Mouse (Mus musculus) lung, adult 18-20 months (tissue): ENCODE data around the gene Tdp1.

Experiments used
- DNase-seq, 2 experiments: peaks; one replicate each; pipeline ENCODE4 v3.0.0; 2022; ENCODE audit warnings: mixed read lengths in 2 of 2

Tdp1 gene

GRCm38 (mm10) chr12:99898248-99898870 lies 14.0 kb downstream of the Tdp1 start:
- no peak for DNase-seq

GRCm38 (mm10) chr12:99899991-99900390 lies 15.7 kb downstream of the Tdp1 start:
- DNase-seq = peak in 1 of 2 experiments; percentile 31

GRCm38 (mm10) chr12:99901973-99902866 lies 17.9 kb downstream of the Tdp1 start:
- no peak for DNase-seq

- no peak for DNase-seq
Observed at GRCm38 (mm10) chr12:99902867-99903370, 18.6 kb downstream of the Tdp1 start.

GRCm38 (mm10) chr12:99904537-99904936 lies 20.2 kb downstream of the Tdp1 start:
- DNase-seq = no peak

- DNase-seq = no peak
Observed at GRCm38 (mm10) chr12:99911466-99911865, 27.1 kb downstream of the Tdp1 start.

GRCm38 (mm10) chr12:99917800-99918427 lies 33.6 kb downstream of the Tdp1 start:
- DNase-seq = no peak

- no peak for DNase-seq
Observed at GRCm38 (mm10) chr12:99919636-99920035, 35.3 kb downstream of the Tdp1 start.

- no peak for DNase-seq
Observed at GRCm38 (mm10) chr12:99921045-99921444, 36.7 kb downstream of the Tdp1 start.

GRCm38 (mm10) chr12:99923131-99923606 lies 38.9 kb downstream of the Tdp1 start:
- DNase-seq = no peak

GRCm38 (mm10) chr12:99923703-99924102 lies 39.4 kb downstream of the Tdp1 start:
- no peak for DNase-seq

GRCm38 (mm10) chr12:99928311-99928710 lies 44.0 kb downstream of the Tdp1 start:
- no peak for DNase-seq

- no peak for DNase-seq
Observed at GRCm38 (mm10) chr12:99929160-99929559, 44.8 kb downstream of the Tdp1 start.

- no peak for DNase-seq
Observed at GRCm38 (mm10) chr12:99932245-99932644, 47.9 kb downstream of the Tdp1 start.

- DNase-seq = no peak
Observed at GRCm38 (mm10) chr12:99933630-99934029, 49.3 kb downstream of the Tdp1 start.

GRCm38 (mm10) chr12:99935403-99935802 lies 51.1 kb downstream of the Tdp1 start:
- no peak for DNase-seq

GRCm38 (mm10) chr12:99938476-99938875 lies 54.2 kb downstream of the Tdp1 start:
- DNase-seq = peak; percentile 53 to 60

- DNase-seq = peak in 1 of 2 experiments; percentile 10
Observed at GRCm38 (mm10) chr12:99939179-99939578, 54.9 kb downstream of the Tdp1 start.

GRCm38 (mm10) chr12:99940704-99941103 lies 56.4 kb downstream of the Tdp1 start:
- no peak for DNase-seq

GRCm38 (mm10) chr12:99942441-99942840 lies 58.1 kb downstream of the Tdp1 start:
- DNase-seq = peak in 1 of 2 experiments; percentile 15

- peak; percentile 20 to 24 for DNase-seq
Observed at GRCm38 (mm10) chr12:99952928-99953327, 68.6 kb downstream of the Tdp1 start.

GRCm38 (mm10) chr12:99956411-99956810 lies 72.1 kb downstream of the Tdp1 start:
- DNase-seq = peak; percentile 13 to 29
